Mouse (Mus musculus): Measurements from ENCODE around the gene Ubr4. TPM values are rescaled to one million over a fixed set of nuclear protein-coding genes. Genes with fewer than 3 reads are reported as not detected.
"Not testable (repeated sequence)": the region's sequence is repeated elsewhere in the genome, so short reads cannot be mapped to it uniquely, and the experiment has no call there.

Gene Ubr4
- polyA plus RNA-seq, 1 experiment from 2014 or later, result 59.4 TPM

GRCm38 (mm10) chr4:139526475-139526874 lies 174.1 kb downstream of the Ubr4 start:
- H3K27me3 ChIP-seq (ENCODE audit: control insufficient read depth, insufficient read depth, low read depth, low read length), result no peaks in the 10 kb centered on the region
- no peaks in the 10 kb centered on the region for H3K36me3 ChIP-seq (ENCODE audit: control insufficient read depth, insufficient read depth, low read length)
- no peak overlapping the region for H3K27ac ChIP-seq (ENCODE audit: low read length)
- no peak for ATAC-seq (ENCODE audit: low read depth)
- H3K4me1 ChIP-seq (replicated peaks; ENCODE audit: control insufficient read depth, insufficient read depth, low read length), result no peaks in the 10 kb centered on the region
- H3K9ac ChIP-seq (ENCODE audit: low read length), result no peak overlapping the region
- H3K4me2 ChIP-seq (ENCODE audit: low read depth, low read length), result no peak overlapping the region
- no peaks in the 10 kb centered on the region for H3K9me3 ChIP-seq (ENCODE audit: control insufficient read depth, low read length)
- WGBS, result 57% methylated on average over 12 of the region's 12 CpGs
- H3K4me3 ChIP-seq (ENCODE audit: low read length), result no peak overlapping the region

GRCm38 (mm10) chr4:139530248-139530647 lies 177.8 kb downstream of the Ubr4 start, which contains the start of gene Iffo2:
TSS of gene Iffo2 (plus strand) at chr4:139530548.
- 69% methylated on average over 5 of the region's 5 CpGs for WGBS
- not testable (repeated sequence) for H3K4me1 ChIP-seq (replicated peaks; ENCODE audit: control insufficient read depth, insufficient read depth, low read length); H3K9ac ChIP-seq (ENCODE audit: low read length); H3K36me3 ChIP-seq (ENCODE audit: control insufficient read depth, insufficient read depth, low read length); H3K27me3 ChIP-seq (ENCODE audit: control insufficient read depth, insufficient read depth, low read depth, low read length); H3K27ac ChIP-seq (ENCODE audit: low read length); ATAC-seq (ENCODE audit: low read depth); H3K4me3 ChIP-seq (ENCODE audit: low read length); H3K9me3 ChIP-seq (ENCODE audit: control insufficient read depth, low read length); H3K4me2 ChIP-seq (ENCODE audit: low read depth, low read length)

DNA sequence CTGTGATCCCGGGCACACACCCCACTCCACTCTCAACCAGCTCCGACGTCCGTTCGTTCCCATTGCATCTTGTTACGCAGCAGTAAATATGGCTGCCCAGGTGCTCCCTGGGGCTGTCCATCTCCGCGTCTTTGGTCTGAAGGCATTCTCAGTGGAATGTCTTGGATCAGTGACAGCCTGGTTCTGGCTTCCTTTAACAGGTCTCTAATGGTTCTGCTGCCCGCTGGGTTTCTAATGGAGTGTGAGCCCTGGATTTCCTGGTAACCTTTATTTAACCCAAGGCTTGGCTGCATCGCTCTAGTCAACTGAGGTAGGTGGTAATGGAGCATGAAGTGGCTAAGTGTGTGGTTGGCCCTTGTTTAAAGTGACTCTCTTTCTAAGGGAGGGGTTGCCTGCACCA lies 179.7 kb downstream of the Ubr4 start:
- ATAC-seq (ENCODE audit: low read depth), result no peak
- H3K36me3 ChIP-seq (ENCODE audit: control insufficient read depth, insufficient read depth, low read length), result no peaks in the 10 kb centered on the region
- peaks cover 17% of the 10 kb centered on the region for H3K4me1 ChIP-seq (replicated peaks; ENCODE audit: control insufficient read depth, insufficient read depth, low read length)
- no peak overlapping the region for H3K4me2 ChIP-seq (ENCODE audit: low read depth, low read length)
- WGBS, result 84% methylated on average over 10 of the region's 10 CpGs
- H3K9ac ChIP-seq (ENCODE audit: low read length), result no peak overlapping the region
- H3K27me3 ChIP-seq (ENCODE audit: control insufficient read depth, insufficient read depth, low read depth, low read length), result no peaks in the 10 kb centered on the region
- no peak overlapping the region for H3K27ac ChIP-seq (ENCODE audit: low read length)
- H3K9me3 ChIP-seq (ENCODE audit: control insufficient read depth, low read length), result no peaks in the 10 kb centered on the region
- no peak overlapping the region for H3K4me3 ChIP-seq (ENCODE audit: low read length)

- H3K4me1 ChIP-seq (replicated peaks; ENCODE audit: control insufficient read depth, insufficient read depth, low read length), result peaks cover 17% of the 10 kb centered on the region
- peak overlapping the region; percentile 91 for H3K27ac ChIP-seq (ENCODE audit: low read length)
- H3K36me3 ChIP-seq (ENCODE audit: control insufficient read depth, insufficient read depth, low read length), result no peaks in the 10 kb centered on the region
- ATAC-seq (ENCODE audit: low read depth), result peak; percentile 90
- no peak overlapping the region for H3K4me3 ChIP-seq (ENCODE audit: low read length)
- H3K9me3 ChIP-seq (ENCODE audit: control insufficient read depth, low read length), result no peaks in the 10 kb centered on the region
- no peak overlapping the region for H3K4me2 ChIP-seq (ENCODE audit: low read depth, low read length)
- no peaks in the 10 kb centered on the region for H3K27me3 ChIP-seq (ENCODE audit: control insufficient read depth, insufficient read depth, low read depth, low read length)
- WGBS, result 11% methylated on average over 12 of the region's 12 CpGs
- H3K9ac ChIP-seq (ENCODE audit: low read length), result peak overlapping the region; percentile 47
Measured at GRCm38 (mm10) chr4:139535127-139535695, 182.8 kb downstream of the Ubr4 start.

- Histone ChIP-seq H3K36me3 (ENCODE audit: control insufficient read depth, insufficient read depth, low read length) (no peaks in the 10 kb centered on the region), H3K4me3 (ENCODE audit: low read length) (no peak overlapping the region), H3K27me3 (ENCODE audit: control insufficient read depth, insufficient read depth, low read depth, low read length) (no peaks in the 10 kb centered on the region), H3K9me3 (ENCODE audit: control insufficient read depth, low read length) (no peaks in the 10 kb centered on the region), H3K9ac (ENCODE audit: low read length) (peak overlapping the region; percentile 47), H3K27ac (ENCODE audit: low read length) (peak overlapping the region; percentile 91), H3K4me2 (ENCODE audit: low read depth, low read length) (no peak overlapping the region), H3K4me1 (replicated peaks; ENCODE audit: control insufficient read depth, insufficient read depth, low read length) (peaks cover 17% of the 10 kb centered on the region)
- WGBS, result 34% methylated on average over 7 of the region's 7 CpGs
- ATAC-seq (ENCODE audit: low read depth), result peak; percentile 74
Measured at GRCm38 (mm10) chr4:139535719-139536118, 183.3 kb downstream of the Ubr4 start.

DNA sequence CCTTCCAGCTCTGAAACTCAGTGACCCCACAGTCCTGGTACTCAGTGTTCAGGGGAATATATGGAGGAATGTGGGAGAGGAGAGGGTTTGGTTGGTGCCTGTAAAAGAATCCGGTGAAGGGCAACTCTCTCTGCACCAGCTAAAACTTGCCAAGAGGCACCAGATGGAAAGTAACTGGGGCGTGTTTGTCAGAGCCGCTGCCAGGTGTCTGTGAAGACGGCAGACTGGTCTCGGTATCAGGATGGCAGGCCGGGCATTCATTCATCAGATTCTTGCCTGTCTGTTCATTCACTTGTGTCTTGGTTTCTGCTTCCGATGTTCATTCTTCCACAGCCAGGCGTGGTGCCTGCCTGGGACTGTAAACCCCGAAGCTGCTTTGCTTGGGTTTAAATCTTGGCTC lies 184.3 kb downstream of the Ubr4 start:
- 75% methylated on average over 9 of the region's 9 CpGs for WGBS
- Histone ChIP-seq H3K36me3 (ENCODE audit: control insufficient read depth, insufficient read depth, low read length) (no peaks in the 10 kb centered on the region), H3K9ac (ENCODE audit: low read length) (no peak overlapping the region), H3K27ac (ENCODE audit: low read length) (no peak overlapping the region), H3K4me3 (ENCODE audit: low read length) (no peak overlapping the region), H3K4me1 (replicated peaks; ENCODE audit: control insufficient read depth, insufficient read depth, low read length) (peaks cover 17% of the 10 kb centered on the region), H3K9me3 (ENCODE audit: control insufficient read depth, low read length) (no peaks in the 10 kb centered on the region), H3K27me3 (ENCODE audit: control insufficient read depth, insufficient read depth, low read depth, low read length) (no peaks in the 10 kb centered on the region), H3K4me2 (ENCODE audit: low read depth, low read length) (no peak overlapping the region)
- no peak for ATAC-seq (ENCODE audit: low read depth)

Small RNA genes lying within 50 kb of the gene (microRNA-seq; reads per million reads assigned to microRNA genes)
- gene Gm24245 (0.79 reads per million), gene Gm25732 (not detected)

Other genes with a start within 250 kb of the Ubr4 start
- gene Minos1, start 221.5 kb upstream of the Ubr4 start, polyA plus RNA-seq (2015; fragmentation: Nextera tagmentation; extraction: Ambion mirVana), result 548 and 571 TPM in 2 replicates
- gene Capzb, start 159.7 kb upstream of the Ubr4 start, polyA plus RNA-seq (2015; fragmentation: Nextera tagmentation; extraction: Ambion mirVana), result 454 and 473 TPM in 2 replicates
- 12.5 and 13.9 TPM in 2 replicates for gene Pqlc2, start 41.9 kb upstream of the Ubr4 start, polyA plus RNA-seq (2015; fragmentation: Nextera tagmentation; extraction: Ambion mirVana)
- gene Akr7a5, start 41.9 kb upstream of the Ubr4 start, polyA plus RNA-seq (2015; fragmentation: Nextera tagmentation; extraction: Ambion mirVana), result 94.9 and 95.0 TPM in 2 replicates
- 89.6 and 89.8 TPM in 2 replicates for gene Mrto4, start within 50 bp of the Ubr4 start, polyA plus RNA-seq (2015; fragmentation: Nextera tagmentation; extraction: Ambion mirVana)
- 32.9 and 33.5 TPM in 2 replicates for gene Emc1, start within 50 bp of the Ubr4 start, polyA plus RNA-seq (2015; fragmentation: Nextera tagmentation; extraction: Ambion mirVana)
- 2.9 and 3.7 TPM in 2 replicates for gene Iffo2, start 177.9 kb downstream of the Ubr4 start, polyA plus RNA-seq (2015; fragmentation: Nextera tagmentation; extraction: Ambion mirVana)

Measured in lung, embryonic 16.5 days (tissue).